Mouse (Mus musculus): Measurements from ENCODE around the gene Rangap1. TPM values are rescaled to one million over a fixed set of nuclear protein-coding genes. Genes with fewer than 3 reads are reported as not detected.
A peak's percentile ranks its signal among the peaks of the same experiment; 100 is the strongest.

Gene Rangap1
- polyA plus RNA-seq, 1 experiment from 2014 or later: 101 TPM

DNA sequence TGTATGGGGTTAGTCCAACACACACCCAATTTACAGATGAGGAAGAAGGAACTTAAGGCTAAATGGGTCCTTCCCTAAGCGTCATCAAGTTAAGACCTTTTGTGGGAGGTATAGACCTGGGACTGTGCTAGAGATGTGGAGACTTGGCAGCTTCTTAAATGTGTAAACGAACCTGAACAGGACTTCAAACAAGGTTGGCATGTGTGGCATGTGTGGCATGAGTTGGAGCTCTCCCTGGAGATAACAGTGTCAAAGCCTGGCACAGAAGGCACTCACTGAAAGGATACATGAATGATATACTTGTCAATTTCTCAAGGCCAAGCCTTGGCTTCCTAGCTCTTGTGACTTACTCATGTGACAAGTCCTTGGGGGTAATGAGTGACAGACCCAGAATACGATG, 6.0 kb downstream of the Rangap1 start:
- no peak for ATAC-seq (ENCODE audit: insufficient number of reproducible peaks, low FRiP score, low TSS enrichment, low read depth)
- H3K4me2 ChIP-seq: no peak overlapping the region
- no peak overlapping the region for H3K27ac ChIP-seq

DNA sequence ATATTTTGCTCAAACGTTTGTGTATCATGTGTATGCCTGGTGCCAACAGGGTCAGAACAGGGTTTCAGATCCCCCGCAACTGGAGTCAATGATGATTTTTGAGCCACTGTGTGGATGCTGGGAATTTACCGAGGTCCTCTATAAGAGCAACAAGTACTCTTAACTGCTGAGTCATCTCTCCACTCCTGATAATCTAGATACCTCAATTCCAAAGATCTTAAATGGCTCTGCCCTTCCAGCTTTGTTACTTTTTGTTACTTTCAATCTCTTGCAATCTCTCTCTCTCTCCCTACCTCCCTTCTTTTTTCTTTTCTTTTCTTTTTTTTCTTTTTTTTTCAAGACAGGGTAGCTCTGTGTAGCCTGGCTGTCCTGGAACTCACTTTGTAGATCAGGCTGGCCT, 10.3 kb downstream of the Rangap1 start:
- Histone ChIP-seq H3K4me3 (no peak overlapping the region), H3K9me3 (no peaks in the 10 kb centered on the region), H3K36me3 (no peaks in the 10 kb centered on the region), H3K27ac (no peak overlapping the region), H3K4me1 (no peaks in the 10 kb centered on the region; the same call in 1 of the 2 replicates), H3K27me3 (no peaks in the 10 kb centered on the region), H3K4me2 (no peak overlapping the region), H3K9ac (no peak overlapping the region)
- no peak for ATAC-seq (ENCODE audit: insufficient number of reproducible peaks, low FRiP score, low TSS enrichment, low read depth)
- WGBS: 59% methylated on average over 3 of the region's 3 CpGs

More for the DNA sequence above, 6.0 kb downstream of the Rangap1 start:
- H3K36me3 ChIP-seq: no peaks in the 10 kb centered on the region
- H3K27me3 ChIP-seq: no peaks in the 10 kb centered on the region
- H3K9ac ChIP-seq: no peak overlapping the region
- no peaks in the 10 kb centered on the region for H3K9me3 ChIP-seq
- WGBS: 83% methylated on average over 3 of the region's 3 CpGs
- peaks cover 2% of the 10 kb centered on the region; the same call in 1 of the 2 replicates for H3K4me1 ChIP-seq
- H3K4me3 ChIP-seq: no peak overlapping the region

DNA sequence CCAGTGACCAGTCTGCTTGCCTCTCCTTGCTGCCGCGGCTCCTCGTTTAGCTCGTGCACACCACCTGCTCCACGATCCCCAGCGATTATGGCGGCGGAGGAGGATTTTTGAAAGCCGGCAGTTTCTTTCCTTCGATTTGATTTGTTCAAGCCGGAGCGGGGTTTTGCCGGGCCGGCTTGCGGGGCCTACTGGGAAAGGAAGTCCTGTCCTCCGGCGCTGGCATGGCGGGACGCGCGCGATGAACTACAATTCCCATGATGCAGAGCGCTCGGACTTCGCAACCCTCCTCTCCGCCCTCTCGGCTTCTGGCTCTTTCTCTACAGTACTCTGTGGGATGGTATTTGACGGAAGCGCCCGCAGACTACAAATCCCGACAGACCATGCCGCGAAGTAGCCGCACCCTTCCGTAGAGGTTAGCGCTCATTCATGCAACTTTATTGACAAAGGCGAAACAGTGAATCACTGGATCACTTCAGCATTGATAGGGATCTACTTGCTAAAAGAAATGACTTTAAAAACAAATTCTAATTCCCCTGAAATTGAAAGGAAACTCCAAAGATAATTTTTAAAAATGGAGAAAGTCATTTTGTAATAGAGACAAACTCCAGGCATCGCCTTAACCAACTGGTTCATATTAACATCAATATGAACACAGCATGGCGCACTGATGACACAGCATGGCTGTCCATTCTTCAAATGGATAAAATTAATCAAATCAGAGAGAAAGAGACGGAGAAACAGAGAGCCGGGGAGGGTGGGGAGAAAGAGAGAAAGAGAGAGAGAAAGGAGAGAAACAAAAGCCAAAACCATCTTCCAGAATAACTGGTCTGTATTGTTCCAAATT, 15.3 kb downstream of the Rangap1 start:
- Histone ChIP-seq H3K27ac (peak overlapping the region; percentile 69), H3K9ac (peak overlapping the region; percentile 76), H3K4me3 (peak overlapping the region; percentile 97), H3K27me3 (no peaks in the 10 kb centered on the region), H3K4me2 (peak overlapping the region; percentile 96), H3K36me3 (0 out of 2 replicates have a peak, but pooled peaks cover 7% of the 10 kb centered on the region), H3K9me3 (no peaks in the 10 kb centered on the region), H3K4me1 (peaks cover 13% of the 10 kb centered on the region)
- 5% methylated on average over 41 of the region's 41 CpGs for WGBS
- ATAC-seq (ENCODE audit: insufficient number of reproducible peaks, low FRiP score, low TSS enrichment, low read depth): peak; percentile 98

DNA sequence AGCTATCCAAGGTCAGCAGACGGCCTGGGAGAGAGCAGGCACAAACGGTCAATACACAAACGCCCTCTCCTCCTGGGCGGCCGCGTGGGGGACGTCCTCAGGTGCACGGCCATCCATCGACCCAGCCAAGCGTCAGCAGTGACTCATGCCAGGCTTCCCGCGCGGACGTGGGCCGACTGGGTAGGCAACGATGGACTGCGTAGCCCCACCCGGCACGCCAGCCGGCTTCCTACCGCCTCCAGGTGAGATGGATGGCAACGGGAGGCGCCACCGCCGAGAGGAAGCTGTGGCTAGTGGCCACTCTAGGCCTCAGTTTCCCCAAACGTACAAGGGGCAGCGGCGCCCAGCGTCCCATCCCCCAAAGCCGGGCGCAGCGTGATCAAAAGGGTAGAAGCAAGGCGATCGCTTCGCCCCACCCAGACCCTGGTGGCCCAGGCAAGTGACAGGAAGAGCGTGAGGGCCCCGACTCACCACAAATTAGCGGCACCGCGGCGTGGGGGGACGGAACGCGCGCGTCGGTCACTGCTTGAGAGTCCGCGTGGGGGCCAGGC, 16.0 kb downstream of the Rangap1 start:
- H3K36me3 ChIP-seq: peaks cover 12% of the 10 kb centered on the region; the same call in 1 of the 2 replicates
- WGBS: under 1% methylated on average over 49 of the region's 49 CpGs
- H3K4me1 ChIP-seq: peaks cover 13% of the 10 kb centered on the region
- H3K27ac ChIP-seq: peak overlapping the region; percentile 69
- no peaks in the 10 kb centered on the region for H3K27me3 ChIP-seq
- peak overlapping the region; percentile 76 for H3K9ac ChIP-seq
- H3K4me2 ChIP-seq: peak overlapping the region; percentile 96
- H3K9me3 ChIP-seq: no peaks in the 10 kb centered on the region
- H3K4me3 ChIP-seq: peak overlapping the region; percentile 97
- peak; percentile 4; the same call in 1 of the 2 replicates for ATAC-seq (ENCODE audit: insufficient number of reproducible peaks, low FRiP score, low TSS enrichment, low read depth)

DNA sequence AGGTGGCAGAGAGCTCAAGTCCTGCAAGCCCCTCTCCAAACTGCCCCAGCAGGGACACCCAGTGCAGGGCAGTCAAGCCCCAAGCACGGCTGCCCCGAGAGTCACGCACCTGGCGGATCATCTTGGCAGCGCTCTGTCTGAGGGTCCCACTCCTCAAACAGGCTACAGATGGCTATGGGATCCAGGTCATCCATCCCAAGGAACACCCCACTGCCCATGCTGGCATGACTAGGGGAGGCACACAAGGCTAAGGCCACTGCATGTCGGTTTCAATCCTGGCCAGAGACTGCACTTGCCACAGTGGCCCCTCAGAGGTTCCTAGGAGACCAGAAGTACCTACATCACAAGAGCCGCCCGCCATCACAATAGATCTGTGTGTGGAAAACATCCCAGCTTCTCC, 19.4 kb downstream of the Rangap1 start:
- WGBS: 94% methylated on average over 8 of the region's 8 CpGs
- Histone ChIP-seq H3K9me3 (no peaks in the 10 kb centered on the region), H3K9ac (no peak overlapping the region), H3K4me2 (no peak overlapping the region), H3K27ac (no peak overlapping the region), H3K36me3 (peaks cover 45% of the 10 kb centered on the region), H3K27me3 (no peaks in the 10 kb centered on the region), H3K4me1 (peaks cover 13% of the 10 kb centered on the region), H3K4me3 (no peak overlapping the region)
- no peak for ATAC-seq (ENCODE audit: insufficient number of reproducible peaks, low FRiP score, low TSS enrichment, low read depth)

DNA sequence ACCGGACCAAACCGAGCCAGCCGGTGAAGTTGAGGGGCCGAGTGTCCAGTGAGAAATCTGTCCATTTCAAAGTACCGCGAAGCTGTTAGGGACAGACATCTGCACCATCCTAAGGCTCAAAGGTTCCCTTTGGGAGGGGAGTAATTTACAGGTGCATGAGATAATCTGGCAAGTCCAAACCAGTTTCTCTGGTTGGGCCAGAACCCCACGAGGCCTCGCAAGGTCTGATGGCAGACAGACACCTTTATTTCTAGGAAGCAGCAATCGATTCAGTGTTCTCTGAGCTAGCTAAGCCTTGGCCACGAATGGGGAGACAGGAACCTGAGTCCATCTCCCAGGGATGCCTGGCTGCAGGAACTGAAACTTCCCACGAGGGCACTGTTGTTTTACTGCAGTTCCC, 21.7 kb downstream of the Rangap1 start:
- Histone ChIP-seq H3K9me3 (no peaks in the 10 kb centered on the region), H3K4me3 (no peak overlapping the region), H3K27ac (no peak overlapping the region), H3K36me3 (peaks cover 68% of the 10 kb centered on the region), H3K27me3 (no peaks in the 10 kb centered on the region), H3K9ac (no peak overlapping the region), H3K4me2 (no peak overlapping the region), H3K4me1 (peaks cover 6% of the 10 kb centered on the region)
- ATAC-seq (ENCODE audit: insufficient number of reproducible peaks, low FRiP score, low TSS enrichment, low read depth): no peak
- 81% methylated on average over 11 of the region's 11 CpGs for WGBS

DNA sequence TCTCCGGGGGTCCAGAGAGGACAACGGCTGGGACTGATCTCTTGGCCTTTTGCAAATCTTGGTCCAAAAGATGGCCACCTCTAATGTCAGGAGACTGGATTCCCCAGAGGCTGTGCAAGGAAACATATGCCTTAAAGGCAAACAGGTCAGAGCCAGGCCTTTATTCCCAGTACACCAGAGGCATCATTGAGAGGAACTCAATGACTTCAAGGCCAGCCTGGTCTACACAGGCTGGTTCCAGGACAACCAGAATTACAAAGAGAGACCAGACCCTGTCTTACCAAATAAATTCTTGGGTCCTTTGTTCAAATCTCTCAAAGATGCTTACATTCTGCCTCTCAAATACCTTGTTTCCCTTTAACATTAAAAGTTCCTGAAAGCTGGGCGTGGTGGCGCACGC, 23.0 kb downstream of the Rangap1 start:
- no peaks in the 10 kb centered on the region for H3K27me3 ChIP-seq
- ATAC-seq (ENCODE audit: insufficient number of reproducible peaks, low FRiP score, low TSS enrichment, low read depth): no peak
- H3K36me3 ChIP-seq: peaks cover 81% of the 10 kb centered on the region
- no peak overlapping the region for H3K27ac ChIP-seq
- no peaks in the 10 kb centered on the region for H3K4me1 ChIP-seq
- H3K9me3 ChIP-seq: no peaks in the 10 kb centered on the region
- H3K4me3 ChIP-seq: no peak overlapping the region
- no peak overlapping the region for H3K4me2 ChIP-seq
- WGBS: 92% methylated on average over 5 of the region's 5 CpGs
- no peak overlapping the region for H3K9ac ChIP-seq

DNA sequence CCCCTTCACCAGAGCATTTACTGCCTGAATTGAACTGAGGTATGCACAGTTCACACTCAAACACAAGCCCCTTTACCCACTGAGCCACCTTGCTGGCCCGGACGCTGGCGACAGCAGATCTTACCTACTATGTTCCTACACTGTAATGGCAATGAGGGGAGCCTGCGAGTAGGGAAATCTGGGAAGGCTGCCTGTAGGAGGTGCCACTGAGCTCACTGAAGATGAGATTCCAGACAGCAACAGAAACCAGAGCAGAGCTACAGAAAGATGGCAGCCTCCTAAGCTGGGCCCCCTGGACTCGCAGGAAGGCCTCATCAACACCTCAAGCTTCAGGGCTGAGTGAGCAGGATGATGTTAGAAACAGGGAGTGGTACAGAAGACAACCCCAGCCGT, 26.2 kb downstream of the Rangap1 start:
- no peak overlapping the region for H3K27ac ChIP-seq
- 88% methylated on average over 6 of the region's 6 CpGs for WGBS

DNA sequence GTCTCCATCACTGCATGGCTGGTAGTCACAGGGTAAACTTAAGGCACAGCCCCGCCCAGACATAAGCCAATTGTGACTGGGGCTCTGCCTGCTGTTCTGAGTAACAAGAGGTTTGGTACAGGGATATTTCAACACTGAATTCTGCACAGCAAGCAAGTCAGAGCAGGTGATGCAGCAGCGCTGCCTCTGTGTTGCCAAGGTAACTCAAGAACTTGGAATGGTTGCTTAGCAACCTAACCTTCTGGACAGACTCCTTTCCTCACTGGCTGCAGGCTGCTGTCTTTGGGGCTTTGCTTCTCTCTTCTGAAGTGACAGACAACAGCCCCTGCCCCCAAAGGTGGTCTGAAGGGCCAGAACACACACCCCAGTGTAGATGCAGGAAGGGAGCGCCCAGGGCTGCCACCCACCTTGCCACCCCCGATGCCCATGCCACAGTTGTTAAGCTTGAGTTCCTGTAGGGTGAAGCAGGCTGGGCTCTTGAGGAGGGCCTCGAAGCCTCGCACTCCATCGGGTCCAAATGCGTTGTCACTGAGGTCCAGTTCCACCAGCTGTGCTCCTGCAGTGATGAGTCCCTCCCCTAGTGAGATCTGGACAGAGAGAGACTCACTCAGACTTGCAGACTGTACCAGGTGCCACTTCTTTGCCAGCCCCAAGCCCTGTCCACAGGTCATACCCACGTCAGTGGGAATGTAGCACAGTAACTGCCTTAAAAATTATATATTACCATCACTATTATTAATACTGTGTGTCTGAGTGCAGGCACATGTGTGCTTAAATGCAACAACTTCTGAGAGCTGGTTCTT, 26.8 kb downstream of the Rangap1 start:
- no peaks in the 10 kb centered on the region for H3K4me1 ChIP-seq
- H3K27me3 ChIP-seq: no peaks in the 10 kb centered on the region
- 92% methylated on average over 9 of the region's 9 CpGs for WGBS
- H3K4me2 ChIP-seq: no peak overlapping the region
- no peaks in the 10 kb centered on the region for H3K9me3 ChIP-seq
- H3K4me3 ChIP-seq: no peak overlapping the region
- peaks cover 93% of the 10 kb centered on the region for H3K36me3 ChIP-seq
- no peak overlapping the region for H3K9ac ChIP-seq
- H3K27ac ChIP-seq: no peak overlapping the region
- ATAC-seq (ENCODE audit: insufficient number of reproducible peaks, low FRiP score, low TSS enrichment, low read depth): no peak

More for the DNA sequence above, 26.2 kb downstream of the Rangap1 start:
- no peak overlapping the region for H3K9ac ChIP-seq
- no peaks in the 10 kb centered on the region for H3K27me3 ChIP-seq
- ATAC-seq (ENCODE audit: insufficient number of reproducible peaks, low FRiP score, low TSS enrichment, low read depth): no peak
- no peak overlapping the region for H3K4me3 ChIP-seq
- peaks cover 93% of the 10 kb centered on the region for H3K36me3 ChIP-seq
- no peak overlapping the region for H3K4me2 ChIP-seq
- H3K9me3 ChIP-seq: no peaks in the 10 kb centered on the region
- H3K4me1 ChIP-seq: no peaks in the 10 kb centered on the region

DNA sequence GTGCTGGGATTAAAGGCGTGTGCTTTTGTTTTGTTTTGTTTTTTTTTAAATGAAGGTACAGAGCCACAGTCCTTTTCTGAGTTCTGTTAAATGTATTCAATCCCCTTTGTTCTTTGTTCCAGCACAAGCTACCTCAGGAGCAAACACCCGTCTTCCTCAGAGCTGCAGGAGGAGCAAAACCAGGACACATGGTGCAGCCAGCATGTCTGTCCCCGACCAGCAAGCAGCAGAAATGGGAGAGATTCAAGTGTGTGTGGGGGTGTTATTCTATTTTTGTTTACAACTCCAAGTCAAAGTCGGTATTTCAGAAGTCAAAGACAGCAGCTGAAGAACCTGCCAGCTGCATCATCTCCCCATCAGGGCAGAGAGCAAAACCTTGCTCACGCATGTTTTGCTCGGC, 31.6 kb downstream of the Rangap1 start:
- Histone ChIP-seq H3K27me3 (no peaks in the 10 kb centered on the region), H3K4me2 (no peak overlapping the region), H3K9ac (no peak overlapping the region), H3K36me3 (peaks cover 91% of the 10 kb centered on the region), H3K4me3 (no peak overlapping the region), H3K4me1 (no peaks in the 10 kb centered on the region), H3K9me3 (no peaks in the 10 kb centered on the region), H3K27ac (no peak overlapping the region)
- ATAC-seq (ENCODE audit: insufficient number of reproducible peaks, low FRiP score, low TSS enrichment, low read depth): no peak
- 81% methylated on average over 6 of the region's 6 CpGs for WGBS

DNA sequence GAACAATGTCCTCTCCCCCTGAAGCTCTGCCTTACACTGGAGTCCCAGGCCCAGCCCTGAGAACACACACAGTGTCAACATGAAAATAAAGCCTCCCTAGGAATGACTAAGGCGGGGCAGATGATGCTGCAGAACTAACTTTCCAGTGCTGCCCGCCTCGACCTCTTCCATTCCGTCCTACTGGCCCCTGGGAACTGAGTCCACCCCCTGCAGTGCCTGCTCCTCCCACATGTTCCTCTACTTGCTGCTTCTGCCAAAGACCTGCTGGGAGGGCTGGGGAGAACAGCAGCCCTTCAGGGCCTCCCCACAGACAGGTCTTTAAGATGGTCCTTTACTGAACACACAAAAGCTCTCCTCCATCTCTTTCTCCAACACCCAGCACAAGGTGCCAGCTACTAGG, 34.5 kb downstream of the Rangap1 start:
- WGBS: 80% methylated on average over 4 of the region's 4 CpGs
- Histone ChIP-seq H3K9me3 (no peaks in the 10 kb centered on the region), H3K4me2 (no peak overlapping the region), H3K27ac (no peak overlapping the region), H3K9ac (no peak overlapping the region), H3K36me3 (peaks cover 79% of the 10 kb centered on the region), H3K27me3 (no peaks in the 10 kb centered on the region), H3K4me3 (no peak overlapping the region), H3K4me1 (no peaks in the 10 kb centered on the region)
- ATAC-seq (ENCODE audit: insufficient number of reproducible peaks, low FRiP score, low TSS enrichment, low read depth): no peak

DNA sequence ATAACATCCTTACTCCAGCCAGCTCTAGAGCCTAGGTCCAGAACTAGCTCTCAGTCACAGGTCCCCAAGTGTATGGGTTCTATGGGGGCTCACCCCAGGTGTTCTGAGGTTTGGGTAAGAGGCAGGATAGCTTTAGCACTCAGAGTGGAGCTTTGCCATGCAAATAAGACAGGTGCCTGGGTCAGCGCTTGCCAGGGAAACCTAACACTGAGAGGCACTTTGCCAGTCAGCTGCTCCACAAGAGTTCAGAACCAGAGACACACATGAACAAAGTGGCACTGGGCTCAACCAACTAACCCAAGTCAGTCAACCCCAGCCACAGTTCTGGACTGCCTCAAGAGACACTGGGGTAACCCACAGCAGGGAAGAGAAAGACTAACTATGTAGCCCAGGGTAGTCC, 35.6 kb downstream of the Rangap1 start:
- WGBS: 84% methylated on average over 1 of the region's 1 CpGs
- ATAC-seq (ENCODE audit: insufficient number of reproducible peaks, low FRiP score, low TSS enrichment, low read depth): no peak
- no peak overlapping the region for H3K4me3 ChIP-seq
- H3K27me3 ChIP-seq: no peaks in the 10 kb centered on the region
- H3K9ac ChIP-seq: no peak overlapping the region
- no peak overlapping the region for H3K4me2 ChIP-seq
- H3K4me1 ChIP-seq: no peaks in the 10 kb centered on the region
- H3K9me3 ChIP-seq: no peaks in the 10 kb centered on the region
- H3K36me3 ChIP-seq: peaks cover 81% of the 10 kb centered on the region
- H3K27ac ChIP-seq: no peak overlapping the region
